Mouse (Mus musculus) limb, embryonic 10.5 days (tissue): ENCODE results near the gene Tcf25. TPM values are rescaled to one million over a fixed set of nuclear protein-coding genes. Genes with fewer than 3 reads are reported as not detected.
A peak's percentile ranks its signal among the peaks of the same experiment; 100 is the strongest.

Experiments used
- DNase-seq: peaks from one replicate; pipeline ENCODE4 v3.0.0-alpha.2; 2017; ENCODE audit warnings: low spot score
- H3K27ac ChIP-seq: fragments of 300-500 bp; sonication (generic); 2 replicates; pipeline ENCODE4 v1.5.1; 2016; ENCODE audit warnings: mild to moderate bottlenecking
- H3K27me3 ChIP-seq: fragments of 300-500 bp; sonication (generic); 2 replicates; pipeline ENCODE4 v1.6.1; 2016; ENCODE audit warnings: low read depth, mild to moderate bottlenecking; ENCODE audit not compliant: poor library complexity, severe bottlenecking
- H3K36me3 ChIP-seq: fragments of 300-500 bp; sonication (generic); 2 replicates; pipeline ENCODE4 v1.6.1; 2016; ENCODE audit warnings: mild to moderate bottlenecking, moderate library complexity
- H3K4me1 ChIP-seq: fragments of 300-500 bp; sonication (generic); 2 replicates; pipeline ENCODE4 v1.6.1; 2016
- H3K4me3 ChIP-seq: fragments of 300-500 bp; sonication (generic); 2 replicates; pipeline ENCODE4 v1.5.1; 2016; ENCODE audit warnings: mild to moderate bottlenecking, moderate library complexity
- H3K9me3 ChIP-seq: fragments of 300-500 bp; sonication (generic); replicated peaks from 2 replicates; pipeline ENCODE4 v1.6.1; 2016; ENCODE audit warnings: mild to moderate bottlenecking
- WGBS: fragments of 180-500 bp; shearing (Covaris S2); methylation state at CpG from one replicate; pipeline ENCODE4 v1.1.7; 2016; 5-methylcytosine and 5-hydroxymethylcytosine counted together
- polyA plus RNA-seq: library from polyadenylated mRNA; unstranded; fragments of >200 nt; fragmentation: Nextera tagmentation; extraction: Ambion mirVana; gene quantifications from 2 replicates; pipeline ENCODE4 v1.2.1, GENCODE M21; 2016

The Tcf25 gene
- polyA plus RNA-seq, 1 experiment from 2014 or later = 138 TPM

DNA sequence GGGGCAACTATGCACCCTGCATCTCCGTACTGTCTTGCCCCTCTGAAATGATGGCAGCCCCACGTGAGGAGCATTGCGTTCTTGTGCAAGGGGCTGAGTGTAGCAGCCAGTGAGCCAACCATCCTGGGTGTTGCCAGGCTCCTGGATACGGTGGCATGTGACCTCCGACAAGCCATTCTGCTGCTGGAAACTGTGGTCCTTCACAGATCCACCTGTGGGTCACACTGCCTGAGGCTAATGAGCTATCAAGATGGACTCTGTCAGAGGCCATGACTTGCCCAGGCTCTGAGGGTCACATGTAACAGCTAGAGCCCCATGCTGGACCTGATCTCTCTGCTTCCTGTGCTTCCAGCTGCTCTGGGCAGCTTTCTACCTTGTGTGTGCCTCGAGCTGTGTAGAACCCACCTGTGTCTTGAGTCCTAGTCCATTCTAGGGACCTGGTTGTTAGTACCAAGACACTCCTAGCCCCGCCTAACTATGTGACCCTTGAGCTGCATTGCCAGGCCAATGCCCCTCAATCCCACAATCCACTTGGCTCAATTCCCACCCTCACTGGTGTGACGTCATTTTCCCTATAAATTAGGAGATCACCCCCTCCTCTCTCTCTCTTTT lies 43.5 kb downstream of the Tcf25 start:
- H3K27me3 ChIP-seq = peaks cover 29% of the 10 kb centered on the region
- H3K4me1 ChIP-seq = peaks cover 11% of the 10 kb centered on the region
- H3K4me3 ChIP-seq = no peak overlapping the region
- H3K36me3 ChIP-seq = no peaks in the 10 kb centered on the region
- WGBS = 81% methylated on average over 8 of the region's 8 CpGs
- no peak for DNase-seq
- no peaks in the 10 kb centered on the region for H3K9me3 ChIP-seq
- no peak overlapping the region for H3K27ac ChIP-seq

DNA sequence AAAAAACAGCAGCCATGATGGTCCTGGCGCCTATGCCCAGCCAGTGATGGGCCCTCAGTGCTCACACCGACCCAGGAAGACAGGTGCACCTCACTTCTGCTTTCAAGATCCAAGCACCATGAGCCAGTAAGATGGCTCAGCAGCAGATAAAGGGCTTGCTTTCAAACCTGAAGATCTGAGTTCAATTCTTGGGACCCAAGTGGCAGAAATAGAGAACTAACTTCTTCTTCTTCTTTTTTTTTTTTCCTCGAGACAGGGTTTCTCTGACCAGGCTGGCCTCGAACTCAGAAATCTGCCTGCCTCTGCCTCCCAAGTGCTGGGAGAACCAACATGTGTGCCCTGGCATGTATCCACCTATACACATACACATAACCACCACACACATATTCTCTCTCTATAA lies 46.2 kb downstream of the Tcf25 start:
- Histone ChIP-seq H3K4me1 (0 out of 2 replicates have a peak, but pooled peaks cover 6% of the 10 kb centered on the region), H3K27ac (no peak overlapping the region), H3K9me3 (no peaks in the 10 kb centered on the region), H3K27me3 (peaks cover 6% of the 10 kb centered on the region; the same call in 1 of the 2 replicates), H3K4me3 (no peak overlapping the region), H3K36me3 (no peaks in the 10 kb centered on the region)
- WGBS = 81% methylated on average over 4 of the region's 4 CpGs
- DNase-seq = no peak

DNA sequence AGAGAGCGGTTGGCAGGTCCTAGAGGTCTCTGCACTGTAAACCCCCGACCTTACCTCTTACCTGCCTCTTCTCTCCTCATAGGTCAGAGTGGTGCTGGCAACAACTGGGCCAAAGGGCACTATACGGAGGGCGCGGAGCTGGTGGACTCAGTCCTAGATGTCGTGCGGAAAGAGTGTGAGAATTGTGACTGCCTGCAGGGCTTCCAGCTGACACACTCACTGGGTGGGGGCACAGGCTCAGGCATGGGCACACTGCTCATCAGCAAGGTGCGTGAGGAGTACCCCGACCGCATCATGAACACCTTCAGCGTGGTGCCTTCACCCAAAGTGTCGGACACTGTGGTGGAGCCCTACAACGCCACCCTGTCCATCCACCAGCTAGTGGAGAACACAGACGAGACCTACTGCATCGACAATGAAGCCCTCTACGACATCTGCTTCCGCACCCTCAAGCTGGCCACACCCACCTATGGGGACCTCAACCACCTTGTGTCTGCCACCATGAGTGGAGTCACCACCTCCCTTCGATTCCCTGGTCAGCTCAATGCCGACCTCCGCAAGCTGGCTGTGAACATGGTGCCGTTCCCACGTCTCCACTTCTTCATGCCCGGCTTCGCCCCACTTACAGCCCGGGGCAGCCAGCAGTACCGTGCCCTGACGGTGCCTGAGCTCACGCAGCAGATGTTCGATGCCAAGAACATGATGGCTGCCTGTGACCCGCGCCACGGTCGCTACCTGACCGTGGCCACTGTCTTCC lies 47.1 kb downstream of the Tcf25 start:
- DNase-seq = no peak
- Histone ChIP-seq H3K4me1 (0 out of 2 replicates have a peak, but pooled peaks cover 6% of the 10 kb centered on the region), H3K36me3 (no peaks in the 10 kb centered on the region), H3K4me3 (no peak overlapping the region), H3K9me3 (no peaks in the 10 kb centered on the region), H3K27ac (no peak overlapping the region), H3K27me3 (peaks cover 6% of the 10 kb centered on the region; the same call in 1 of the 2 replicates)
- WGBS = 94% methylated on average over 34 of the region's 34 CpGs

DNA sequence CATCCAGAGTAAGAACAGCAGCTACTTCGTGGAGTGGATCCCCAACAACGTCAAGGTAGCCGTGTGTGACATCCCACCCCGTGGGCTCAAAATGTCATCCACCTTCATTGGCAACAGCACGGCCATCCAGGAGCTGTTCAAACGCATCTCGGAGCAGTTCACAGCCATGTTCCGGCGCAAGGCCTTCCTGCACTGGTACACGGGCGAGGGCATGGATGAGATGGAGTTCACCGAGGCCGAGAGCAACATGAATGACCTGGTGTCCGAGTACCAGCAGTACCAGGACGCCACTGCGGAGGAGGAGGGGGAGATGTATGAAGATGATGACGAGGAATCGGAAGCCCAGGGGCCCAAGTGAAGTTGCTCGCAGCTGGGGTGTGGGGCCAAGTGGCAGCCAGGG lies 47.8 kb downstream of the Tcf25 start:
- 87% methylated on average over 19 of the region's 19 CpGs for WGBS
- H3K9me3 ChIP-seq = no peaks in the 10 kb centered on the region
- no peak for DNase-seq
- H3K36me3 ChIP-seq = no peaks in the 10 kb centered on the region
- H3K27ac ChIP-seq = no peak overlapping the region
- H3K4me1 ChIP-seq = 0 out of 2 replicates have a peak, but pooled peaks cover 6% of the 10 kb centered on the region
- H3K4me3 ChIP-seq = no peak overlapping the region
- H3K27me3 ChIP-seq = peaks cover 6% of the 10 kb centered on the region; the same call in 1 of the 2 replicates

DNA sequence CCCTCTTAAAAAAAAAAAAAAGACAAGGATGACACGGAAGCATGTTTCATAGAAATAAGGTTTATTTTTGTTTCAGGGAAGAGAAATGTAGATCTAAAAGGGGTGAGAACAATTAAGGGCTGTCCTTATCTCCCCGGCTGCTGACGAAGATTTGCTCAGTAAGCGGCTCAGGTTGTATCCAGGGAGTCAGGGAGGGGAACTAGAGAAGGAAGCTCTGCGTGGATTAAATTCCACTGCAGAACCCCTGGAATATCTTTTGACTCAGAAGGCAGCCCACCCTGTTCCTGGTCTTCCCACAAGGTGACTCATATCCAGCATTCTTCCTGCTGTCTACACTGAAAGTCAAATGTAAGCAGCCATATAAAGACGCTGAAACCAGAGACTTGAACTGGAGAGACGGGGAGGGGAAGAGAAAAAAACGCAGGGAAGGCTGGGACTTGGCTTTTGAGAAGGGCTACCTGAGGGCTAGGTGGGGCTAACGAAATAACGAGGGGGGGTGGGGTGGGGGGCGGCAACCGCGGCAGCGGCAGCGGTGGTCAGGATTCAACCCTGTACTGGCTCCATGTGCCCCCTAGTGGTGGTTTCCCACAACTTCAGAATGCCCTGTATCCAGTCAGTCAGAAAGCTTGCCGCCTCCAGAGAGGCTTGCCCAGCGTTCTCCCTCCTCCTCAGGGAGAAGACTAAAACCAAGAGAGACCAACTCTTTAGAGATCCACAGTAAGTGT lies 48.7 kb downstream of the Tcf25 start:
- 0 out of 2 replicates have a peak, but pooled peaks cover 6% of the 10 kb centered on the region for H3K4me1 ChIP-seq
- no peak overlapping the region for H3K27ac ChIP-seq
- H3K9me3 ChIP-seq = peaks cover 4% of the 10 kb centered on the region
- 16% methylated on average over 17 of the region's 17 CpGs for WGBS
- peak overlapping the region; percentile 34; the same call in 1 of the 2 replicates for H3K4me3 ChIP-seq
- peak; percentile 75 for DNase-seq
- H3K36me3 ChIP-seq = no peaks in the 10 kb centered on the region
- H3K27me3 ChIP-seq = peaks cover 6% of the 10 kb centered on the region; the same call in 1 of the 2 replicates

DNA sequence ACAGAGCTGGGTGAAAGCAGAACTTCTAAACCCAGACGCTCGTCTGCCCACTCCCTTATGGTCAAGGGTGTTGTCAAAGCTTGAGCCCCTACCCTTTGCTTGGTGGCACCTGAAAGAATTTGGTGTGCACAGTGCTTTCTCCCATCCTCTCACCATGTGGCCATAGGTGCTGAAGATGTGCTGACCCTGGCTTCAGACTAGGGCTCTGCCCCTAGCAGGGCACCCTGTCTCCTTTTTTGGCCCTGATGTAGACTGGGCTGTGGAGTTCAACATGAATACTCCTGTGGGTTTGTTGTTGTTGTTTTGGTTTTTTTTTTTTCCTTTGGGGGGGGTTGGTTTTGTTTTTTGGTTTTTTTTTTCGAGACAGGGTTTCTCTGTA lies 49.2 kb downstream of the Tcf25 start:
- no peak overlapping the region for H3K4me3 ChIP-seq
- no peaks in the 10 kb centered on the region for H3K36me3 ChIP-seq
- H3K9me3 ChIP-seq = peaks cover 10% of the 10 kb centered on the region
- peaks cover 6% of the 10 kb centered on the region; the same call in 1 of the 2 replicates for H3K27me3 ChIP-seq
- no peak for DNase-seq
- 24% methylated on average over 3 of the region's 3 CpGs for WGBS
- H3K27ac ChIP-seq = no peak overlapping the region
- 0 out of 2 replicates have a peak, but pooled peaks cover 6% of the 10 kb centered on the region for H3K4me1 ChIP-seq

DNA sequence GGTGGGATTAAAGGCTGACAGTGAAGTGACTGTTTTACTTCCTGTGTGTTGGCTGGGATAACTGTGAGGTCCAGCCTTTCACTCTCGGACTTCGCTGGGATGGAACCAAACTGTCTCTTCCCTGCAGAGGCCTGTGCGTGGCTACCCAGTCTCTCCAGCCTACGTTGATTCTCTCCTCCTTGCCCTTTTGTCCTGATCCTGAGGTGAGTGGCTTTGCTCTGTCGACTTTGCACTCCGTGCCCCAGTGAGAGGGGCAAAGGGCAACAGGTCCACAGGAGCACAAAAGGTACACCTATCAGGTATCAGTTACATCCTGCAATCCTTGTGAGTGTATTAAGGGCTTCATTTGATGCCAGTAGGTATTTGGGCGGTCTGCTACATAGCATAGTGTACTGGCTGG lies 49.9 kb downstream of the Tcf25 start, which contains the start of gene Def8:
Gene Def8 (plus strand): TSS at position 87 of the 400 bp plus-strand sequence.
- Histone ChIP-seq H3K27me3 (peaks cover 6% of the 10 kb centered on the region; the same call in 1 of the 2 replicates), H3K4me1 (0 out of 2 replicates have a peak, but pooled peaks cover 6% of the 10 kb centered on the region), H3K9me3 (peaks cover 16% of the 10 kb centered on the region), H3K27ac (no peak within 1 kb of the TSS), H3K4me3 (peak within 1 kb of the TSS; percentile 34; the same call in 1 of the 2 replicates), H3K36me3 (no peaks in the 10 kb centered on the region)
- no peak for DNase-seq
- 76% methylated on average over 7 of the region's 7 CpGs for WGBS

DNA sequence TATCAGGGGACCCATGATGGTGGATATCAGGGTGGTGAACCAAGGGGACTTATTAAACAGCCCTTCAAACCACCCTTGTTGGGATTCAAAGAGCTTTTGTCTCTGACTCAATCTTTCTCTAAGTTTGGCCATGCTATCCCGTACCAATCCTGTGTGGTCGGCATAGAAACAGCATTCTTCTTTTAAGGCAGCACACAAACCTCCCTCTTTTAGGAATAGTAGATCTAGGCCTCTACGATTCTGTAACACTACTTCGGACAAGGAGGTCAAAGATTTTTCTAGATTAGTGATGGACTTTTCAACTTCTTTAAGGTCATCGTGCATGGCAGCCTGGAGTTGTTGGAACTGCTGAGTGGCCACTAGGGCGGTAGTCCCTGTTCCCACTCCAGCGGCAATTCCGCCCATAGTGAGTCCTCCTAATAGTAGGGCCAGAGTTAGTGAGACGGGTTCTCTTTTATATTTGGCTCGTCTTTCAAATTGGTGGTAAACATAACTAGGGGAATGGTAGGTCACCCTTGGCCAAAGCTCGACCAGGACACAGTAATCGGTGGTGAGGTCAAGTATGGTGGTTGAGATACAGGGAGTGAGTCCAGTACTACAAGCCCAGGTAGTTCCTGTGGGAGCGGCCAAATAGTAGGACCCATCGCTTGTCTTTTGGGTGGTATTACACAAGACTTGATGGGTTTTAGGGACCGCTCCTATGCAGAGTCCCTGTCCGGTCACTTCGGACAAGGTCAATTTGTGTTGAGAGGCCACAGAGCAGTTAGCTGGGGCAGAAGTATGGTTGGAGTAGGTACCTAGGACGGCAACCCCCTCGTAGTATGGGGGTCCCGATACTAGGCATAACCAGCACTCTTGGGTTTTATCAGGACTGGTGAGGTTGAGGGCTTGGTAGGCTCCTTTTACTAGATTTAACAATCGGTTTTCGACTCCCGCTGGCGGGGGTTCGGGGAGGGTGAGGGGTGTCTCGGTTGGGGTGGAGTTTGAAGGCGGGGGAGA lies 53.3 kb downstream of the Tcf25 start:
- WGBS = 96% methylated on average over 27 of the region's 27 CpGs
- peaks cover 34% of the 10 kb centered on the region for H3K9me3 ChIP-seq
- no peak for DNase-seq
- H3K4me1 ChIP-seq = 0 out of 2 replicates have a peak, but pooled peaks cover 6% of the 10 kb centered on the region
- H3K36me3 ChIP-seq = no peaks in the 10 kb centered on the region
- no peak overlapping the region for H3K4me3 ChIP-seq
- H3K27ac ChIP-seq = no peak overlapping the region
- no peaks in the 10 kb centered on the region for H3K27me3 ChIP-seq

DNA sequence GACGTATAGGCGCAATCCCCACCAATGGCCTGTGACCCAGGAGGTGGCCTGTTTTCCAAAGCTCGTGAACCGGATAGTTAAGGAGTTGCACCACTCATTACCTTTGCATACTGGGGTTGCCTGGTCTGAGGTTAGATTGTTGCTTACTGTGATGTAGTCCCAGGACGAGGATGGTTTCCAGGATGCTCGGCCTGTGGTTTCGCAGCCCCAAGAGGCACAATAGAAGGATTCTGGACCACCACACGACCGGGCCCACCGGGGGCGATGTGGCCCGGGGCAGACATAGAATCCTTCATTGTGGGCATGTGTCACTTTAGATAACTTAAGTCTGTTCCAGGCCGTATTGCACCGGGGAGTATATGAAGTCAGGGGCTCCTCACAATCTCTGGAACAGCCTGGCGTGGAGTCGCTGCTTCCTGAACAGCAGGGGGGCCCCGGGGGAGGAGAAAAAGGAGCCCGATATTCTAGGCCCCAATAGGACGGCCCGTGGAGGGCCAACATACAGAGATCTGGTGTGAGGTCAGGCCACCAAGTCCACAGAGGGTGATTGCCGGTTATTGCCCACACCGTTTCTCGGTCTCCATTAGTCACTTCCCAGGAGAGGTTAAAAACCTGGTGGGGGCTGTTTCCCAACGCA lies 54.2 kb downstream of the Tcf25 start:
- Histone ChIP-seq H3K4me1 (no peaks in the 10 kb centered on the region), H3K4me3 (no peak overlapping the region), H3K27ac (no peak overlapping the region), H3K27me3 (no peaks in the 10 kb centered on the region), H3K9me3 (peaks cover 38% of the 10 kb centered on the region), H3K36me3 (no peaks in the 10 kb centered on the region)
- 97% methylated on average over 24 of the region's 24 CpGs for WGBS
- DNase-seq = no peak

DNA sequence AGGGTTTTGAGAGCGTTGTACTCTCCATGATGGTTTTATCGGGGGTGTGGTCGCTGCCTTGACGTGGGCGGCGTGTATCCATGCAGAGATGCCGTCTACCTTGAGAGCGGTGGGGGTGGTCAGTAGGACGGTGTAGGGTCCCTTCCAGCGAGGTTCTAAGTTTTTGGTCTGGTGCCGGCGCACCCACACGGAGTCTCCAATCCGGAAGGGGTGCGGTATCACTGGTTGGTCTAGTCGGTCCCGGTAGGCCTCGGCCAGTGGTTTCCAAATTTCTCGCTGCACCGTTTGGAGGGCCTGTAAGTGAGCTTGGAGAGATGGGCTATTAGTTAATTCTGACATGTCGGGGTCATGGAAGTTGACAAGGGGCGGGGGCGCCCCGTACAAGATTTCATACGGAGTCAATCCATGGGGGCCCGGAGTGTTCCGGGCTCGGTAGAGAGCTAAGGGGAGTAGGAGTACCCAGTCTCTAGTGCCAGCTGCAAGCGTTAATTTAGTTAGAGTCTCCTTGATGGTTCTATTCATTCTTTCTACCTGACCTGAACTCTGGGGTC lies 54.9 kb downstream of the Tcf25 start:
- Histone ChIP-seq H3K4me1 (no peaks in the 10 kb centered on the region), H3K9me3 (peaks cover 42% of the 10 kb centered on the region), H3K27ac (no peak overlapping the region), H3K36me3 (no peaks in the 10 kb centered on the region), H3K27me3 (no peaks in the 10 kb centered on the region), H3K4me3 (no peak overlapping the region)
- DNase-seq = no peak
- 97% methylated on average over 29 of the region's 29 CpGs for WGBS

DNA sequence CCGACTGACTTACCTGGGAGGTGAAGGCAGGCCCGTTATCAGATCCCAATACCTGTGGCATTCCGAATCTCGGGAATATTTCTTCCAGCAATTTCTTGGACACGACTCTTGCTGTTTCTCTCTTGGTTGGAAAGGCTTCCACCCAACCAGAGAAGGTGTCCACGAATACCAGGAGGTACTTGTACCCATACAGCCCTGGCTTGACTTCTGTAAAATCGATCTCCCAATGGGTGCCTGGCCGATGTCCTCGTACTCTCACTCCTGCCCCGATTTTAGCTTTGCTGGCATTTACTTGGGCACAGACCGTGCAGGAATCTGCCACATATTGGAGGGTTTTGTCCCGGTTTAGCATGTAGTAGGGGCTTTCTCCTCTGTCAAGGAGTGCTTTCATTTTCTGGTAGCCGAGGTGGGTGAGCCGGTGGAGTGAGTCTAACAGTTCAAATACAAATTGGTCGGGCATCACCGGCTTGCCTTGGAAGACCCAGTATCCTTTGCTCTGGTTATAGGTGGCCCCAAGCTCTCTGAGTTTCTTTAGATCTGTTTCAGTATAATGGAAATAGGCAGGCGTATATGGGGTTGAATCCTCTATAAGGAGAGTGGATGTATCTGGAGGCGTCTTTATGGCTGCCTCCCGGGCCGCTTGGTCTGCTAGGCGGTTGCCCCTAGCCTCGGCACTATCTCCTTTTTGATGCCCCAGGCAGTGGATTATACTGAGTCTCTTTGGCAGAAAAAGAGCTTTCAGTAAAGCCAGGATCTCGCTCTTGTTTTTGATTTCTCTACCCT lies 55.6 kb downstream of the Tcf25 start:
- Histone ChIP-seq H3K27me3 (no peaks in the 10 kb centered on the region), H3K4me3 (no peak overlapping the region), H3K9me3 (peaks cover 42% of the 10 kb centered on the region), H3K27ac (no peak overlapping the region), H3K36me3 (no peaks in the 10 kb centered on the region), H3K4me1 (no peaks in the 10 kb centered on the region)
- WGBS = 96% methylated on average over 23 of the region's 23 CpGs
- DNase-seq = no peak
